Mouse (Mus musculus) small intestine, adult 2 months (tissue): ENCODE measurements around the gene Ipo5. TPM values are rescaled to one million over a fixed set of nuclear protein-coding genes. Genes with fewer than 3 reads are reported as not detected.

Source experiments
- H3K27ac ChIP-seq: fragments of 200-500 bp; 2 replicates; pipeline ENCODE4 v1.5.1; 2012; ENCODE audit warnings: low read depth, low read length, control low read depth, inconsistent platforms; ENCODE audit not compliant: insufficient read depth
- H3K27me3 ChIP-seq: fragments of 200-500 bp; 2 replicates; pipeline ENCODE4 v1.6.1; 2012; ENCODE audit warnings: mild to moderate bottlenecking, moderate library complexity, low read length, inconsistent platforms; ENCODE audit not compliant: control insufficient read depth, insufficient read depth
- H3K36me3 ChIP-seq: fragments of 200-500 bp; 2 replicates; pipeline ENCODE4 v1.6.1; 2012; ENCODE audit warnings: mild to moderate bottlenecking, low read length, control low read depth, inconsistent platforms; ENCODE audit not compliant: control insufficient read depth, insufficient read depth
- H3K4me1 ChIP-seq: fragments of 200-500 bp; 2 replicates; pipeline ENCODE4 v1.6.1; 2012; ENCODE audit warnings: low read length, inconsistent platforms, mixed read lengths; ENCODE audit not compliant: control insufficient read depth, insufficient read depth, insufficient read length
- H3K4me3 ChIP-seq: fragments of 200-500 bp; 2 replicates; pipeline ENCODE4 v1.5.1; 2012; ENCODE audit warnings: low read depth, mild to moderate bottlenecking, control low read depth, inconsistent platforms, low read length, moderate library complexity
- CTCF ChIP-seq: fragments of 200-500 bp; IDR thresholded peaks from 2 replicates; pipeline ENCODE4 v1.5.1; 2012; ENCODE audit warnings: low read depth, mild to moderate bottlenecking, control low read depth, inconsistent platforms, low read length, moderate library complexity, mixed read lengths; ENCODE audit not compliant: insufficient replicate concordance, insufficient read length; ENCODE audit errors: extremely low read depth
- POLR2A ChIP-seq: fragments of 200-500 bp; IDR thresholded peaks from 2 replicates; pipeline ENCODE4 v1.6.1; 2012; ENCODE audit warnings: low read depth, mild to moderate bottlenecking, control low read depth, inconsistent platforms, low read length, moderate library complexity
- WGBS: fragments of 180-500 bp; shearing (Covaris S2); methylation state at CpG from one replicate; pipeline ENCODE4 v1.1.7; 2018; 5-methylcytosine and 5-hydroxymethylcytosine counted together
- polyA plus RNA-seq: library from polyadenylated mRNA; depleted of rRNA; stranded (reverse); fragments of >200 nt; gene quantifications from 2 replicates; pipeline ENCODE4 v1.2.3, GENCODE M21; 2012

Ipo5 gene
- polyA plus RNA-seq, 1 experiment: 6.0 TPM

DNA sequence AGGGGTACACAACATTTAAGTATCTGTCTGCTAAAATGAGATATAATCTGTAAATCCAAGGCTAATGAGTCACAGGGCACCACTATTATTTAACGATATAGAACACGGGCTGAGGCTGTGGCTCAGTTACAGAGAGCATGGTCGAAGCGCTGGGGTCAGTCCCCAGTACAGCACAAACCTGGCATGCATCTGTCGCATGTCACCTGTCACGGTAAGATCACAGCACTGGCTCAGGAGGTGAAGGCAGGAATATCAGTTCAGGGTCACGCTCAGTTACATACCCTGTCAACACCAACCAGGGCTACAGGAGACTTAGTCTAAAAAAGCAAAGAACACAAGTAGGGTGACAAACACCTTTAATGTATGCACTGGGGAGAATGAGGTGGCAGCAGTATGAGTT is 36.6 kb upstream of the Ipo5 start:
- Histone ChIP-seq H3K27me3 (no peaks in the 10 kb centered on the region), H3K36me3 (no peaks in the 10 kb centered on the region), H3K4me3 (no peak overlapping the region), H3K27ac (no peak overlapping the region), H3K4me1 (no peaks in the 10 kb centered on the region)
- 92% methylated on average over 7 of the region's 7 CpGs for WGBS
- TF ChIP-seq CTCF (no peak), POLR2A (no peak)

DNA sequence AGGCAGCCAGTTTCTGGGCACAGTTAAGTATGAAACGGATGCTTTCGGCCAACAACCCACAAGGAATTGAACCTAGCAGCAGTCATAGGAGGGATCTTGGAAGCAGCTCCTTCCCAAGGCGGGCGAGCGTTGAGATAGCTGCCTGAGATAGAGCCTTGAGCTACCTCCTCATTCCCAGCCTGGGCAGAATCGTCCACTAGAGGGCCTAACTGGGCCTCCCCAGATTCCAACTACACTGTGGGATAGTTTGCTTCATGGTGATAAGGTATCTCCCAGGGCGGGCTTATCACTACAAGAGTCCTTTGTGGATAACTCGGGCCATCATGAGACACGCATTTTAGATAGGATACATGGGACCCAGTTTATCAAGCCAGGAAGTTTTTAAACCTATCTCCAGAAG is 35.9 kb upstream of the Ipo5 start:
- TF ChIP-seq CTCF: no peak; the same call in 1 of the 2 replicates
- TF ChIP-seq POLR2A: no peak
- no peak overlapping the region for H3K27ac ChIP-seq
- H3K4me1 ChIP-seq: no peaks in the 10 kb centered on the region
- 55% methylated on average over 9 of the region's 9 CpGs for WGBS
- no peaks in the 10 kb centered on the region for H3K36me3 ChIP-seq
- H3K4me3 ChIP-seq: no peak overlapping the region
- H3K27me3 ChIP-seq: no peaks in the 10 kb centered on the region

DNA sequence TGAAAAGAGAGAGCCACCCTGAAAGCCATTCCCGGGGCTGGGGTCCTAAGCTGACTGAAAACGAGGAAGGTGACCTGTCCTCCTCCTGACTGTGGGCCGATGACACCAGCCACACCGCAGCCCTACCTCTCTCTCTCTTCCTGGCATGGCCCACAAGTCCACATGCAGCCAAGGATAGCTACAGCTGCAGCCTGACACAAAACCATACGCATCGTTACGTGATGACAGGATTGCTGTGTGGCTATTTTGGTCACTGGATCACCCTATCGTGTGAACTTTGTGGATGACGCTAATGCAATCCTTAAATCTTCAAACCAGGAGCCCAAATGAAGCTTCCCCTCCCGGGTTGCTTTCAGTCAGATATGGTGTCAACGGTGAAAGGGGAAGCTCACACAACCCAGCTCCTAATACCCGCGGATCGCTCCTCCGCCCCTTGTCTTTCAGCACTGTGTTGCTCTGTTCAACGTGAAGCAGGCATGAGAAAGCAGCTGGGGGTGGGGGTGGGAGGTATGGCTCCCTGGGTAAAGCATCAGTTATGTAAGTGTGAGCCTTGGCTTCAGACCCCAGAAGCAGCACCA is 35.1 kb upstream of the Ipo5 start:
- TF ChIP-seq POLR2A: no peak
- no peak for TF ChIP-seq CTCF
- no peaks in the 10 kb centered on the region for H3K36me3 ChIP-seq
- H3K4me3 ChIP-seq: no peak overlapping the region
- no peak overlapping the region for H3K27ac ChIP-seq
- WGBS: 83% methylated on average over 16 of the region's 16 CpGs
- no peaks in the 10 kb centered on the region for H3K27me3 ChIP-seq
- H3K4me1 ChIP-seq: no peaks in the 10 kb centered on the region

- no peak for TF ChIP-seq POLR2A
- no peak for TF ChIP-seq CTCF
- Histone ChIP-seq H3K27me3 (no peaks in the 10 kb centered on the region), H3K4me3 (no peak overlapping the region), H3K4me1 (no peaks in the 10 kb centered on the region), H3K36me3 (no peaks in the 10 kb centered on the region), H3K27ac (no peak overlapping the region)
- WGBS: 70% methylated on average over 10 of the region's 10 CpGs
These were observed 33.9 kb upstream of the Ipo5 start for GRCm38 (mm10) chr14:120877147-120877546.

GRCm38 (mm10) chr14:120879026-120879425 is 32.0 kb upstream of the Ipo5 start:
- TF ChIP-seq POLR2A: no peak
- no peak for TF ChIP-seq CTCF
- no peaks in the 10 kb centered on the region for H3K4me1 ChIP-seq
- 95% methylated on average over 2 of the region's 2 CpGs for WGBS
- H3K27ac ChIP-seq: no peak overlapping the region
- H3K4me3 ChIP-seq: no peak overlapping the region
- H3K27me3 ChIP-seq: no peaks in the 10 kb centered on the region
- H3K36me3 ChIP-seq: no peaks in the 10 kb centered on the region

DNA sequence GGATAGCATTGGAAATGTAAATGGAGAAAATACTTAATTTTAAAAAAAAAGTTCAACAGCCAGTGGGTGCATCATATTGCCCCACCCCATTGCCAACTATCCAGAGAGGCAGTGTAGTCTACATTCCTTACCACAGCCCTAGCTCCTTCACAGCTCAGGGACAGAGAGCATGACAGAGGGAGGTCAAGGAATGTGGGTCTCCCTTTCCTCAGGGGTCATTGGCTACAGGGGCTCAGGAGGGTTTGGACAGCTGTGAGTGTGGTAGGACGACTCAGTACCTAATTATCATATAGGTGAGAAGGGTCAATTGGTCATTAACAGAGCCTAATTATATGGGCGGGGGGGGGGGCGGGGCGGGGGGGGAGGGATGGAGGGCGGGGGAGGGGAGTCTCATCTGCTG is 30.4 kb upstream of the Ipo5 start:
- TF ChIP-seq POLR2A (no peak), CTCF (no peak)
- H3K4me3 ChIP-seq: no peak overlapping the region
- 75% methylated on average over 3 of the region's 5 CpGs for WGBS
- H3K27me3 ChIP-seq: no peaks in the 10 kb centered on the region
- no peaks in the 10 kb centered on the region for H3K4me1 ChIP-seq
- H3K27ac ChIP-seq: no peak overlapping the region
- no peaks in the 10 kb centered on the region for H3K36me3 ChIP-seq

DNA sequence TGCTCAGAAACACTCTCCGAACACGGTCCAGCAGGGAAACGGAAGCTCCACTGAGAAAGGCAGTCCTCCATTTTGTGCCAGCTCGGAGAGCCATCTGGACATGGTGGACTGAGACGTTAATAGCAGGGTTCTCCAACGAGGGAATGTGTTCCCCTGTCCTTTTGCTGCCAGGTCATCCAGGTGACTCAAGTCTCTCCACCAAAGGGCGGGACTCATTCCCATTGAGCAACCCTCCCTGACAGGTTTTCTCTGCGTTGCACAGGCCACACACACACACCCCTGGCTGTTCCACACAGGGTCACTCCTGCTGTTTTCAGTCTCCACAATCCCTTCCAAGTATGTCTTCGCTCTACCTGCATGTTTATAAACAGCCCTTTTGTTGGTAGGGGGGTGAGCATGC is 30.0 kb upstream of the Ipo5 start:
- TF ChIP-seq POLR2A (no peak), CTCF (no peak)
- 77% methylated on average over 9 of the region's 9 CpGs for WGBS
- H3K4me1 ChIP-seq: no peaks in the 10 kb centered on the region

DNA sequence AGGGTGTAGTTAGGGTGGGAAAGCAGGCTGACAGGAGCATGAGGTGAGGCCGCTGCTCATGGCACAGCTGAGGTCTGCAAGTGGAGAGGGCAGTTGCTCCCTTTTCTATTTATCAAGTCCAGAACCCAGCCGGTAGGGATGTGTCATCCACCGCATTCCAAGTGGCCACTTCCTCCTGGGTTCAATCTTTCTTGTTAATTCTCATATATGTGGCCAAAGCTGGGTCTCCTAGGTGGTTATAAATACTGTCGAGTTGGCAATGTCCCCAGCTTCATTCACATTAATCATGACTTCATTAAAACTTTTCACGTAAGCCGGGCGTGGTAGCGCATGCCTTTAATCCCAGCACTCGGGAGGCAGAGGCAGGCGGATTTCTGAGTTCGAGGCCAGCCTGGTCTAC is 22.3 kb upstream of the Ipo5 start:
- TF ChIP-seq CTCF (no peak), POLR2A (no peak)
- Histone ChIP-seq H3K27ac (no peak overlapping the region), H3K27me3 (no peaks in the 10 kb centered on the region), H3K4me3 (no peak overlapping the region), H3K36me3 (no peaks in the 10 kb centered on the region), H3K4me1 (no peaks in the 10 kb centered on the region)
- WGBS: 76% methylated on average over 11 of the region's 11 CpGs

More for the DNA sequence above, 30.0 kb upstream of the Ipo5 start:
- Histone ChIP-seq H3K27ac (no peak overlapping the region), H3K4me3 (no peak overlapping the region), H3K36me3 (no peaks in the 10 kb centered on the region), H3K27me3 (no peaks in the 10 kb centered on the region)
